Mouse (Mus musculus): ENCODE data around the gene Capzb.

GRCm38 (mm10) chr4:139330605-139331004 lies 137.9 kb downstream of the Capzb start:
- TF ChIP-seq CTCF (IDR thresholded peaks at IDR 0.05; ENCODE audit: insufficient read depth, low read depth, low read length) (no peak), POLR2A (IDR thresholded peaks at IDR 0.05; ENCODE audit: insufficient read depth, low read depth, low read length) (no peak)

All from olfactory bulb, adult 2 months (tissue).